Comparison of ENCODE assay signal across 18 mouse cellular contexts in the genomic region with DNA sequence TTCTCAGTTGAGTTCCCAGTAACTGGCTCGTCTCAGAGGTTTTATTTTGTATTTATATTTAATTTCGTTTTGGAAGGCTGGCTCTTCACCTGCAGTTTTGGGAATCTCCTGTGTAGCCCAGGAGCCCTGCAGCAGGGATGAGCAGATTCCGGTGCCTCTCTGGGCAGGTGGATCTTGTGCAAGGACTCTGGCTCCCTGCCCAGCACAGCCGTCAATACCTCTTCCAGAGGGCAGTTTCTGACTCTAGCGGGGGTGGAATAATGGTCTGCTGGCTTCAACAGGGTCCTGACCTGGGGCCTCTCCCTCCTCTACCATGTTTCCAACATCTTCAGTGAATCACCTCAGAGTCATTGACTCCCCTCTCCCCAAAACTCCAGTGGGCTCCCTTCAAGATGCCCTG.
DNase-seq lines count a peak whose midpoint lies in the region; ATAC-seq and TF ChIP-seq lines count a peak whose summit lies in the region.
"Had no signal": no experiment of that assay in that cellular context is flagged by ENCODE, and none has a peak within 500 bp of the region (broad histone marks: within the 10 kb centered on the region; RNA-seq: fewer than 3 reads in every experiment).

No protein-coding gene starts in this region.

- H3K4me3 ChIP-seq in heart, embryonic 10.5 days, result no peak overlapping the region
- no peak overlapping the region for H3K4me3 ChIP-seq in heart, embryonic 11.5 days (ENCODE audit: low read depth, low read length)
- no peak overlapping the region for H3K4me3 ChIP-seq in liver, embryonic 13.5 days (replicated peaks)
- no peak overlapping the region for H3K4me3 ChIP-seq in kidney, adult 2 months (ENCODE audit: insufficient read depth, low read depth, low read length)
- no peak overlapping the region for H3K4me3 ChIP-seq in forebrain, embryonic 10.5 days
- no peak overlapping the region for H3K4me3 ChIP-seq in forebrain, postnatal 0 days (ENCODE audit: low read depth, low read length)
- H3K4me3 ChIP-seq: forebrain, embryonic 15.5 days; limb, embryonic 12.5 days; midbrain, embryonic 13.5 days; myocyte had no signal

- no peak for DNase-seq in heart, embryonic 10.5 days (ENCODE audit: low spot score)
- peak; percentile 82 for DNase-seq in cerebellum, adult 18-20 months
- peak; percentile 83 for DNase-seq in cerebellum, adult 9-11 months
- no peak for DNase-seq in liver, embryonic 13.5 days
- no peak for DNase-seq in kidney, adult 2 months
- DNase-seq in forebrain, embryonic 10.5 days (ENCODE audit: extremely low spot score, low spot score), result no peak
- DNase-seq in forebrain, postnatal 0 days, result no peak
- DNase-seq: gastrocnemius, postnatal 25 days; heart, postnatal 36 days; kidney, adult 18-20 months; kidney, postnatal 14 days; right cerebral cortex, postnatal 4 days; thymus, postnatal 4 days had no signal

- peaks cover 79% of the 10 kb centered on the region for H3K4me1 ChIP-seq in heart, embryonic 10.5 days
- H3K4me1 ChIP-seq in heart, embryonic 11.5 days (ENCODE audit: control insufficient read depth, insufficient read depth, low read length), result peaks cover 44% of the 10 kb centered on the region
- H3K4me1 ChIP-seq in liver, embryonic 13.5 days (replicated peaks), result peaks cover 5% of the 10 kb centered on the region
- H3K4me1 ChIP-seq in kidney, adult 2 months (ENCODE audit: control insufficient read depth, insufficient read depth, low read length), result no peaks in the 10 kb centered on the region
- H3K4me1 ChIP-seq in forebrain, embryonic 10.5 days, result peaks cover 40% of the 10 kb centered on the region
- peaks cover 9% of the 10 kb centered on the region for H3K4me1 ChIP-seq in forebrain, postnatal 0 days (ENCODE audit: insufficient read depth)

- H3K9me3 ChIP-seq in heart, embryonic 10.5 days, result no peaks in the 10 kb centered on the region
- no peaks in the 10 kb centered on the region for H3K9me3 ChIP-seq in heart, embryonic 11.5 days (replicated peaks; ENCODE audit: control insufficient read depth, low read length)
- no peaks in the 10 kb centered on the region for H3K9me3 ChIP-seq in liver, embryonic 13.5 days (replicated peaks)
- no peaks in the 10 kb centered on the region for H3K9me3 ChIP-seq in forebrain, embryonic 10.5 days
- H3K9me3 ChIP-seq in forebrain, postnatal 0 days (ENCODE audit: low read length), result no peaks in the 10 kb centered on the region
- H3K9me3 ChIP-seq: forebrain, embryonic 15.5 days; limb, embryonic 12.5 days; midbrain, embryonic 13.5 days had no signal

- no peaks in the 10 kb centered on the region for H3K36me3 ChIP-seq in heart, embryonic 10.5 days
- no peaks in the 10 kb centered on the region for H3K36me3 ChIP-seq in heart, embryonic 11.5 days (ENCODE audit: control insufficient read depth, insufficient read depth, low read length)
- H3K36me3 ChIP-seq in liver, embryonic 13.5 days, result no peaks in the 10 kb centered on the region
- H3K36me3 ChIP-seq in kidney, adult 2 months (ENCODE audit: control insufficient read depth, insufficient read depth, low read length), result no peaks in the 10 kb centered on the region
- H3K36me3 ChIP-seq in forebrain, embryonic 10.5 days (replicated peaks), result no peaks in the 10 kb centered on the region
- no peaks in the 10 kb centered on the region for H3K36me3 ChIP-seq in forebrain, postnatal 0 days (ENCODE audit: insufficient read depth)
- H3K36me3 ChIP-seq: forebrain, embryonic 15.5 days; limb, embryonic 12.5 days; midbrain, embryonic 13.5 days had no signal

- WGBS in heart, embryonic 10.5 days, result 69% methylated on average over 5 of the region's 5 CpGs
- 60% methylated on average over 5 of the region's 5 CpGs for WGBS in heart, embryonic 11.5 days (ENCODE audit: insufficient replicate concordance)
- 56% methylated on average over 5 of the region's 5 CpGs for WGBS in liver, embryonic 13.5 days (ENCODE audit: insufficient replicate concordance)
- 57% methylated on average over 5 of the region's 5 CpGs for WGBS in kidney, adult 2 months
- WGBS in forebrain, embryonic 10.5 days, result 78% methylated on average over 5 of the region's 5 CpGs
- WGBS in forebrain, postnatal 0 days, result 64% methylated on average over 5 of the region's 5 CpGs

- no peak overlapping the region for H3K4me2 ChIP-seq in heart, embryonic 11.5 days
- no peak overlapping the region for H3K4me2 ChIP-seq in liver, embryonic 13.5 days
- H3K4me2 ChIP-seq in forebrain, postnatal 0 days (ENCODE audit: low read depth), result no peak overlapping the region
- H3K4me2 ChIP-seq: forebrain, embryonic 15.5 days; limb, embryonic 12.5 days; midbrain, embryonic 13.5 days had no signal

- TF ChIP-seq POLR2A in kidney, adult 2 months (IDR thresholded peaks at IDR 0.05; ENCODE audit: low read depth, low read length), result no peak

- H3K9ac ChIP-seq in heart, embryonic 11.5 days (ENCODE audit: low read depth, low read length), result no peak overlapping the region
- no peak overlapping the region for H3K9ac ChIP-seq in liver, embryonic 13.5 days
- H3K9ac ChIP-seq in forebrain, postnatal 0 days, result no peak overlapping the region
- H3K9ac ChIP-seq: forebrain, embryonic 15.5 days; limb, embryonic 12.5 days; midbrain, embryonic 13.5 days had no signal

- no peak for TF ChIP-seq CTCF in kidney, adult 2 months (conservative IDR thresholded peaks at IDR 0.05; ENCODE audit: insufficient read depth, insufficient read length, low read depth, low read length)
- TF ChIP-seq CTCF in forebrain, postnatal 0 days (IDR thresholded peaks at IDR 0.05; ENCODE audit: low read depth), result no peak

- no peaks in the 10 kb centered on the region for H3K27me3 ChIP-seq in heart, embryonic 10.5 days (ENCODE audit: insufficient read depth, poor library complexity, severe bottlenecking)
- no peaks in the 10 kb centered on the region for H3K27me3 ChIP-seq in heart, embryonic 11.5 days (ENCODE audit: control insufficient read depth, insufficient read depth, low read length)
- 0 out of 2 replicates have a peak, but pooled peaks cover 4% of the 10 kb centered on the region for H3K27me3 ChIP-seq in liver, embryonic 13.5 days
- no peaks in the 10 kb centered on the region for H3K27me3 ChIP-seq in kidney, adult 2 months (replicated peaks; ENCODE audit: control insufficient read depth, insufficient read depth, low read length)
- no peaks in the 10 kb centered on the region for H3K27me3 ChIP-seq in forebrain, embryonic 10.5 days (ENCODE audit: poor library complexity, severe bottlenecking)
- no peaks in the 10 kb centered on the region for H3K27me3 ChIP-seq in forebrain, postnatal 0 days (ENCODE audit: insufficient read depth, low read length)
- H3K27me3 ChIP-seq: forebrain, embryonic 15.5 days; midbrain, embryonic 13.5 days had no signal

- no peak for ATAC-seq in heart, embryonic 11.5 days (replicated peaks; ENCODE audit: insufficient number of reproducible peaks, low FRiP score, low TSS enrichment)
- peak; percentile 67 for ATAC-seq in liver, embryonic 13.5 days (ENCODE audit: low read depth)
- no peak for ATAC-seq in forebrain, postnatal 0 days
- ATAC-seq: forebrain, embryonic 15.5 days; midbrain, embryonic 13.5 days had no signal

- peak overlapping the region; percentile 7 for H3K27ac ChIP-seq in heart, embryonic 10.5 days
- no peak overlapping the region for H3K27ac ChIP-seq in heart, embryonic 11.5 days (ENCODE audit: low read depth, low read length)
- no peak overlapping the region for H3K27ac ChIP-seq in liver, embryonic 13.5 days
- no peak overlapping the region for H3K27ac ChIP-seq in kidney, adult 2 months (ENCODE audit: insufficient read depth, low read depth, low read length)
- no peak overlapping the region for H3K27ac ChIP-seq in forebrain, embryonic 10.5 days
- no peak overlapping the region for H3K27ac ChIP-seq in forebrain, postnatal 0 days (ENCODE audit: low read depth, low read length)
- H3K27ac ChIP-seq: forebrain, embryonic 15.5 days; limb, embryonic 12.5 days; midbrain, embryonic 13.5 days had no signal

Comparison
In these comparisons a context has a peak if more than half of its experiments do, and no peak if none do; other contexts are left out.
1. DNase-seq: peak in cerebellum, adult 18-20 months (2 of 2) and cerebellum, adult 9-11 months (single experiment); none in heart, embryonic 10.5 days (single experiment), liver, embryonic 13.5 days (single experiment), kidney, adult 2 months (single experiment), forebrain, embryonic 10.5 days (single experiment) and forebrain, postnatal 0 days (single experiment).